Mouse (Mus musculus) lung, adult 18-20 months (tissue): ENCODE measurements around the gene Zbtb8b.
"Not testable (repeated sequence)": the region's sequence is repeated elsewhere in the genome, so short reads cannot be mapped to it uniquely, and the experiment has no call there.

Experiments used
- DNase-seq, 2 experiments: peaks; one replicate each; pipeline ENCODE4 v3.0.0; 2022; ENCODE audit warnings: mixed read lengths in 2 of 2

Zbtb8b gene

DNA sequence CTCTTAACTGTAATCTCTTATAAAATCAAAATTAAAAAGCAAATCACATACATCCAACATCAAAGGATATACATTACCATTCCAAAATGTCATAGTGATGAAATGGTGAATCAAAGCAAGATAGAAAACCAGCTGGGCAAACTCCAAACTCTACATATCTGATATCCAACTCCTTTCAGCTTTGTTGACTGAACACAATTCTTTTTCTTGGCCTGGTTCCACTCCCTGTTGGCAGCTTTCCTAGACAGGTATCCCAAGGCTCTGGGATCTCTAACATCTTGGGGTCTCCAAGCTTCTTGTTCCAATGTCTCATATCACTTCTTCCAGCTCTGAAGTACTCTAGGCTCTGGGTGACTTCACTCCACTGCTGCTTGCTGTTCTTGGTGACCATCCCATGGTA is 29.7 kb downstream of the Zbtb8b start:
- DNase-seq: no peak

DNA sequence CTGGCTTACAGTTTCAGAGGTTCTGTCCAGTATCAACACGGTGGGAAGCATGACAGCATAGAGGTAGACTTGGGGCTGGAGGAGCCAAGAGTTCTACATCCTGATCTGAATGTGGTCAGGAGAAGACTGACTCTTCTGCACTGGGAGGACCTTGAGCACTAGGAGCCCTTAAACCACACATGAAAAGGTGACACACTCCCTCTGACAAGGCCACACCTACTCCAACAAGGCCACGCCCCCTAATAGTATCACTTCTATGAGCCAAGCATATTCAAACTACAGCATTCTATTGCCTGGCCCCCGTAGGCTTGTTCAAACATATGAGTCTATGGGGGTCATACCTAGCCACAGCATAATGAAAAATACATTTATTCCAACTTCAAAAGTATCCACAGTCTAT is 30.1 kb downstream of the Zbtb8b start:
- DNase-seq: not testable (repeated sequence)

- DNase-seq: peak; percentile 79 to 84
These were observed 34.2 kb downstream of the Zbtb8b start for GRCm38 (mm10) chr4:129406447-129406846.

GRCm38 (mm10) chr4:129399813-129400212 is 40.8 kb downstream of the Zbtb8b start:
- no peak for DNase-seq

- DNase-seq: peak; percentile 78 to 80
These were observed 43.7 kb downstream of the Zbtb8b start for GRCm38 (mm10) chr4:129396960-129397359.

DNA sequence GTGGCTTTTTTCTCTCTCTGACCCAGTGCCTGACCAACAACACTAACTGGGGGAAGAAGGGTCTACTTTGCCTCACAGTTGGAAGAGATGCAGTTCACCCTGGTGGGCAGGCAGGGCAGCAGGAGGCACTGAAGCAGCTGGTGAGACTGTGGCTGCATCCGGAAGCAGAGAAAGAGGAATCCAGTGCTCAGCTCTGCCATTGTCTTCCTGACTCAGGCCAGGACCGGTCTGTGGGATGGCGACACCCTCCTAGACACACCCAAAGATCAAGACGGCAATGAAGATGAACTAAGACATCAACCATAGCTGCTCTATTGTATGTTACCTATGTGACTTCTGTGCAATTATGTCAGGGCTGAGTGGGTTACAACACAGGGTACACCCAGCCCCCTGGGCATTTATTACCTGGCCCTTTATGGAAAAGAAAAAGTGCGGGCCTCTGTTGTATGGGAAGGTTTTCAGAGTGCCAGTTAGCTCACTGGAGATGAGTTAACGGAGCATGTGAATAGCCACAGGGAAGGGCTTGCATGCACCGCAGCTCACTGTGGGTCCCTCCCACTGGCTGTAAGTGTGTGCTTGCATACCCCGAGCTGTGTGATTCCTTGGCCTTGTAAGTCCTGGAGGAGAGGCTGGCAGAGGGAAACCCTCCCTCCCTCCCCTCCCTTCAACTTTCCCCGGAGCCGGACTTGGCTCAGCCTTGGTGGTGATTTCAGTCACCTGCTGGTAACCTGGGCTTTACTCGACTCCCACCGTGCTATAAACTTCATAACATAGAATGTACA is 46.4 kb downstream of the Zbtb8b start:
- no peak for DNase-seq

GRCm38 (mm10) chr4:129390936-129391557 is 49.6 kb downstream of the Zbtb8b start:
- DNase-seq: no peak

DNA sequence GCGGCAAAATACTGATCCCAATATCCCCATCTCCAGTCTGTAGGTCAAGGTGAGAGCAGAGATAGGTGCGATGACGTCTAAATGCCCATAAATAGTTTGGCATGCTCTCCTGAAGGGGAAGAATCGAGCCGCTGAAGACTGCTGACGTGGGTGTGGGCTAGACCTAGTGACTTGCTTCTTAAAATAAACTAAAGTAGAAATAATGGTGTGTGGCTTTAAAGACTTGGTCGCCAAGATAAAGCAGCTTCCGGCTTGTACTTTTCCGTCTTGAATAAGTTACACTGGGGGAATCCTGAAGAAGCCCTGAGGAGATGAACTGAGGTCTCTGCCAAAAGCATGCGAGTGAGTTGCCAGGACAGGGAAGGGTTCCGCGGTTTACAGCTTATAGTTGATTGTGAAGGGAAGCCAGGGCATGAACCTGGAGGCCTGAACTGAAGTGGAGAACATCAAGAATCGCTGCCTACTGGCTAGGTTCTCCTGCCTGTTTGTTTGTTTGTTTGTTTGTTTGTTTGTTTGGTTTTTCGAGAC is 50.4 kb downstream of the Zbtb8b start:
- DNase-seq: no peak

GRCm38 (mm10) chr4:129388404-129388803 is 52.2 kb downstream of the Zbtb8b start:
- no peak for DNase-seq

- no peak for DNase-seq
These were observed 53.7 kb downstream of the Zbtb8b start for GRCm38 (mm10) chr4:129386989-129387388.

GRCm38 (mm10) chr4:129386269-129386946 is 54.2 kb downstream of the Zbtb8b start:
- no peak for DNase-seq

DNA sequence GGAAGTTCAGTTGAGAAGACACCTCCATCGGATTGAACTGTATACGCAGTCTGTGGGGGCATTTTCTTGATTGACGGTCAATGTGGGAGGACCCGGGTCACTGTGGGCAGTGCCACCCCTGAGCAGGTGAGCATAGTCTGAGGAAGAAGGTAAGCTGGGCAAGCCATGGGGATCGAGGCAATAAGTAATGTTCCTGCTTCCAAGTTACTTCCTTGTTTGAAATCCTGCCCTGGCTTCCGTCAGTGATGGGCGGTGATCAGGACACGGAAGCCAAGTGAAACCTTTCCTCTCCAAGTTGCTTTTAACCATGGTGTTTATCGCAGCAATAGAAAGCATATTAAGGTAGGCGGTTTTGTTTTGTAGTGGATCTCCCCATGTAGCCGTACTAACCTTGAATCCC is 55.0 kb downstream of the Zbtb8b start:
- DNase-seq: peak; percentile 39 to 48

DNA sequence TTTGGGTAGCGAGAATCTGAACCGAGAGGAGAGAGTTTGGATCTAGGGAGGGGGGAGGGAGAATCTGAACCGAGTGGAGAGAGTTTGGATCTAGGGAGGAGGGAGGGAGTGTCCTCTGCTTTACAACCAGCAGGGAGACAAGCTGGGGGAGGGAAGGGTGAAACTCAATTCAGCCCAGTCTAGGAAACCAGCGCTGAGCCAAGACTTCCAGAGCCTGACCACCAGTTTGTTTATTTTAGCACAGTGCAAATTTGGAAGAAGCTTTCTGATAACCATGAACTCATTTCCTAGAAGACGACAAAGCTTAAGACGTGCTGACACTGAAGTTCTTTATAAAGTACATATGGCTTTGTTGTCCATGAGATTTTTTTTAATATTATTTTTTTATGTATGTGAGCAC is 56.2 kb downstream of the Zbtb8b start:
- peak; percentile 60 to 74 for DNase-seq

DNA sequence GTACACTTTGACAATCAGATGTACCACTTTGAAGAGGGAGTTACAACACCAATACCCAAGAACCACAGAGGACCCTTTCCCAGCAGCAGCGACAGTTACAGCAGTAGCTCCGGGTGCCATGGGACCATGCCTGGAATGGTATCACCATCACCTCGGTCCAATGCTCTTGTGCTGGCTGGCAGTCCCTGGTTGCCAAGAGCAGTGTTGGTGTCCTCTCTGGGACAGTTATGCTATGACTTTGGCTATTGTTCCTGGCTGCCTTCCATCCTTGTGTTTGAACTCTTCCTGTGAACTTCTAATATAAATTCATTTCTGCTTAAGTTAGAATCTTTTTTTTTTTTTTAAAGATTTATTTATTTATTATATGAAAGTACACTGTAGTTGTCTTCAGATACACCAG is 57.1 kb downstream of the Zbtb8b start:
- DNase-seq: peak in 1 of 2 experiments; percentile 38

DNA sequence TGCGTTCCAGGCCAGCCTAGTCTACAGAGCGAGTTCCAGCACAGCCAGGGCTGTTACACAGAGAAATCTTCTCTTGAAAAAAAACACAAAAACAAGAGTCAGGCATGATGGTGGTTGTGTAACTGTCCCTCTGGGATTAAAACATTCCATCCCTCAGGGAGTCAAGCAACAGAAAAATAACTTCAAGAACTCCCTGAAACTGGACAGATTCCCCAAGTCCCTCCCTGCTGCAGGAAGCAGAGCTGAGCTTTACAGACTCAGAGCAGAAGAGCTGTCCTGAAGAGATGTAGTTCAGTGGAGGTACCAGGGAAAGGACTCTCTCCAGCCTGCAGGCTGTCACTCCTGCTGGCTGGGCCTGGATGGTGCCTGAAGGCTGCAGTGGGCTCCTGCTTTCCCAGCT is 58.2 kb downstream of the Zbtb8b start:
- no peak for DNase-seq

GRCm38 (mm10) chr4:129382029-129382428 is 58.6 kb downstream of the Zbtb8b start:
- no peak for DNase-seq

GRCm38 (mm10) chr4:129381148-129381547 is 59.5 kb downstream of the Zbtb8b start:
- no peak for DNase-seq

DNA sequence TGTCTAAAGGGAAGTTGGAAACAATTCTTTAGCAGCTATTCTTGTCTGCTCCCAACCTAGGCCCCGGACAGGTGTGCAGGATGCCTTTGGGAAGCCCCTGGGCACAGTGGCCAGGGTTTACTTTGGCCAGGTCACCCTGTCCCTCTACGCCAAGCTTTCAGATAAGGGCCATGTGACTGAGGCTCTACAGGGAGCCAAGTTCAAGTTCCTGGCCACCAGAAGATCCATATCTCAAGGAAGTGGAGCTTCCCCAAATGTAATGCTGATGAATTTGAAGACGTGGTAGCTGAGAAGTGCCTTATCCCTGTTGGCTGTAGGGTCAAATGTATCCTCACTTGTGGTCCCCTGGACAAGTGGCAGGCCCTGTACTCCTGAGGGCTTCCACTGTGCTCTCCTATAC is 60.8 kb downstream of the Zbtb8b start:
- no peak for DNase-seq

DNA sequence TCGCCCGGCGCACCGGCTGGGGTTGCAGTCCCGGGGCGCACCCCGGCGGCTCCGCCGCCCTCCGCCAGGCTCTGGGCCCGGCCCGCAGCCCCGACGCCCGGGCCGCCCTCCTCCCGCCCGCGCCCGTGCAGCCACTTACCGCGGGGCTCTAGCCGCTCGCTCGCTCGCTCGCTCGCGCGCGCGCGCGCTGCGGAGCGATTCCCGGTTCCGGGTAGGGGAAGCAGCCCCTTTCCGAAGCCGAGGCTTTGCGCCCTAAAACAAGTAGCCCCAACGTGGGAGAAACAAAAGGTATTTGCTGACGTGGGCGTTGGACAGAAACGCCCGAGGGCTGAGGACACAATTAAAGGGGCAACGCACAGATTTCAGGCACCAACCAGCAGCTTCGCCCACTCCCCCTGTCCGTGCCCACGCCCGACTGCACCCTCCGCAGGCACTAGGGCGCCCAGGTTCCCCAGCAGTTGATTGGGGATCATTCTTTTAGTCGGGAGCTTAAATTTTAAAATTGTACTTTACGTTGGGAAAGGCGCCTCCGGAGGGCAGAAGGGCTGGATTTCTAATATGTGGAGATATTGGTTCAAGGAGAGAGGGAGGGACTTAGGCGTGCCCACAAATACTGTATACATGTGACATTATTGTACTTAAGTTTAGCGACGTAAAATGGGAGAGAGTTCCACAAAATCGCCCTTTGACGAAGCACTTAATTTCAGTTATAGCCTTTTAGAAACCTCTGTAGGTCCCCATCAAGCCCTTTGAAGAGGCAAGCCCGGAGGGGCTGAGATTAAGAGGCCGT is 62.9 kb downstream of the Zbtb8b start, which contains the start of gene Zbtb8a:
TSS of gene Zbtb8a (minus strand) at position 516 of the 790 bp plus-strand sequence.
- DNase-seq: peak; percentile 48 to 52

DNA sequence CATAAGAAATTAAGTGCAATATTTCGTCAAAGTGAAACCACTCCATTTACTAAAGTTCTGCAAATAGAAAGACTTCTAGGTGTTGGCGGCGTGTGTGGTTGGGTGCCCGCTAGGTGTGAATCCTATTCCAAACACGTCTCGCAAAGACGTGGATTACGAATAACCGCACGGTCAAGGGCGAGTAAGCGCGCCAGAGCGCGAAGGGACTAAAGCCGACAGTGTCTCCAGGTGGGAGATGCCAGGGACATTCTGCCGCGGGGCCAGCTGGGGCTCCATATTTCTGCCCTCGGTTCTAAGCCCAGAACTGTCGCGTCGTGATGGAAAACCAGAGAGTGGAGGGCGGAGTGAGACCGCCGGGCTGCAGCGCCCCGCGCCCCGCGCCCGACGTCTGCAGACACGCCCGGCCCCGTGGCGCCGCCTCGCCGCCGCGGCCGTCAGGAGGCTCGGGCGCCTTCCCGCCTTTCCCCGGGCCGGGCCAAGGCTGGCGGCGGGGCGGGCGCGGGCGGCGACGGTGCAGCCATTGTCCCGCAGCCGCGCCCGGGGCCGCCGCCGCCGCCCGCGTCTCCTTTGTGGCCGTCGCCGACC is 63.6 kb downstream of the Zbtb8b start:
- peak; percentile 46 to 53 for DNase-seq

DNA sequence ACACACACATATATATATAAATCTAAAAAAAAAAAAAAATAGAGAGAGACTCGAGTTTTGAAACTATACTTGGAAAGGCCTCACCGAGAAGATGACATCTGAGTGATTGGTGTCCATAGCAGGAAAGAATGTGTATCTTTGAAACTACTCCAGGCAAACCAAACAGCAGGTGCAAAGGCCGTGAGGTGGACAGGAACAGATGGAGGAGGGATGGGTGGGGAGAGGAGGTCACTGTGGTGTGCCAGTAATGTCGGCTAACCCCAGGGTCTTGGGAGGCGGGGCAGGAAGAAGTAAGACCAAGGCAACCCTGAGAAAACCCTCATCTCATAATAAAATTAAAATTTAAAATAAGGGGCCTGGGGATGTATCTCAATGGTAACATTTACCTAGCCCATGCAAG is 64.8 kb downstream of the Zbtb8b start:
- no peak for DNase-seq
